Mouse (Mus musculus) E14TG2a.4 (cell line): Measurements from ENCODE around the gene Gart.

Experiments
- CTCF ChIP-seq: conservative IDR thresholded peaks from 2 replicates; pipeline ENCODE4 v1.5.1; 2014; ENCODE audit warnings: low read length
- NANOG ChIP-seq: IDR thresholded peaks from 2 replicates; pipeline ENCODE4 v1.6.1; 2014; ENCODE audit warnings: borderline replicate concordance, low read length, mixed read lengths
- POU5F1 ChIP-seq: IDR thresholded peaks from 2 replicates; pipeline ENCODE4 v1.6.1; 2014; ENCODE audit warnings: low read length, borderline replicate concordance

DNA sequence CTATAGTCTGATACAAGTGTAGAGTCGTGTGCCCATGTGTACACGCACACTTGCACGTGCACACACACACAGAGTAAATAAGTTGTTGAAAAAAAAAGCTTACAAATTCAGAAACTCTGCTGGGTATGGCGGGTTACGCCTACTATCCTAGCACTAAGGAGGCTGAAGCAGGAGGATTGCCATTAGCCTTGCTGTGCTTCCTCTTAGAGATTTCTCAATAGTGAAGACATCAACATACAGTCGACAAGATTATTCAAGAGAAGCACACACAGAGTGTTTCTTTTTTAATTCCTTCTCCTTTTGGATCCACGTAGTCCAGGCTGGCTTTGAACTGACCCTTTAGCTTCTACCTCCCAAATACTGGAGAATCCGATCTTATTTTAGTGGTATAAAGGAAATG, 6.6 kb downstream of the Gart start:
- no peak for TF ChIP-seq CTCF
- no peak for TF ChIP-seq NANOG
- no peak for TF ChIP-seq POU5F1
